Mouse (Mus musculus) liver, postnatal 0 days (tissue): ENCODE measurements around the gene Tmem219.

ENCODE experiments used
- CTCF ChIP-seq: sonication (generic); IDR thresholded peaks from 2 replicates; pipeline ENCODE4 v1.5.1; 2016; ENCODE audit warnings: antibody characterized with exemption, low read depth
- EP300 ChIP-seq: IDR thresholded peaks from 2 replicates; pipeline ENCODE4 v1.6.1; 2016; ENCODE audit warnings: antibody characterized with exemption, low read depth, mild to moderate bottlenecking

GRCm38 (mm10) chr7:126847116-126847420 is 75.6 kb downstream of the Tmem219 start, which contains the start of gene Doc2a:
- TF ChIP-seq CTCF (no peak), EP300 (no peak)
